Mouse (Mus musculus): ENCODE data around the gene Dram1. TPM values are rescaled to one million over a fixed set of nuclear protein-coding genes. Genes with fewer than 3 reads are reported as not detected.
A peak's percentile ranks its signal among the peaks of the same experiment; 100 is the strongest.
"Not testable (repeated sequence)": the region's sequence is repeated elsewhere in the genome, so short reads cannot be mapped to it uniquely, and the experiment has no call there.

Dram1 gene
- polyA plus RNA-seq, 1 experiment, result 76.0 TPM

- H3K4me3 ChIP-seq (ENCODE audit: insufficient read depth, low read length), result no peak overlapping the region
- no peak for TF ChIP-seq POLR2A (IDR thresholded peaks at IDR 0.05; ENCODE audit: borderline replicate concordance, low read depth, low read length)
- TF ChIP-seq CTCF (IDR thresholded peaks at IDR 0.05; ENCODE audit: low read depth, low read length), result no peak
- no peak overlapping the region for H3K27ac ChIP-seq (ENCODE audit: insufficient read depth, low read depth, low read length)
- H3K4me1 ChIP-seq (ENCODE audit: control insufficient read depth, insufficient read depth, low read length), result peaks cover 29% of the 10 kb centered on the region
Observed at GRCm38 (mm10) chr10:88377666-88378065, 1.2 kb downstream of the Dram1 start.

- no peak overlapping the region for H3K4me3 ChIP-seq (ENCODE audit: insufficient read depth, low read length)
- TF ChIP-seq CTCF (IDR thresholded peaks at IDR 0.05; ENCODE audit: low read depth, low read length) (peak; percentile 45), POLR2A (IDR thresholded peaks at IDR 0.05; ENCODE audit: borderline replicate concordance, low read depth, low read length) (no peak)
- H3K27ac ChIP-seq (ENCODE audit: insufficient read depth, low read depth, low read length), result no peak overlapping the region
- H3K4me1 ChIP-seq (ENCODE audit: control insufficient read depth, insufficient read depth, low read length), result peaks cover 23% of the 10 kb centered on the region
Observed at GRCm38 (mm10) chr10:88376770-88377169, 2.1 kb downstream of the Dram1 start.

GRCm38 (mm10) chr10:88374984-88375383, 3.9 kb downstream of the Dram1 start:
- Histone ChIP-seq H3K4me3 (ENCODE audit: insufficient read depth, low read length) (no peak overlapping the region), H3K4me1 (ENCODE audit: control insufficient read depth, insufficient read depth, low read length) (peaks cover 17% of the 10 kb centered on the region), H3K27ac (ENCODE audit: insufficient read depth, low read depth, low read length) (no peak overlapping the region)
- no peak for TF ChIP-seq POLR2A (IDR thresholded peaks at IDR 0.05; ENCODE audit: borderline replicate concordance, low read depth, low read length)
- TF ChIP-seq CTCF (IDR thresholded peaks at IDR 0.05; ENCODE audit: low read depth, low read length), result no peak

- not testable (repeated sequence) for H3K4me3 ChIP-seq (ENCODE audit: insufficient read depth, low read length)
- Histone ChIP-seq H3K27ac (ENCODE audit: insufficient read depth, low read depth, low read length) (peak overlapping the region; percentile 19; the same call in 1 of the 2 replicates), H3K4me1 (ENCODE audit: control insufficient read depth, insufficient read depth, low read length) (peaks cover 29% of the 10 kb centered on the region)
Observed at GRCm38 (mm10) chr10:88372945-88373344, 5.9 kb downstream of the Dram1 start.

DNA sequence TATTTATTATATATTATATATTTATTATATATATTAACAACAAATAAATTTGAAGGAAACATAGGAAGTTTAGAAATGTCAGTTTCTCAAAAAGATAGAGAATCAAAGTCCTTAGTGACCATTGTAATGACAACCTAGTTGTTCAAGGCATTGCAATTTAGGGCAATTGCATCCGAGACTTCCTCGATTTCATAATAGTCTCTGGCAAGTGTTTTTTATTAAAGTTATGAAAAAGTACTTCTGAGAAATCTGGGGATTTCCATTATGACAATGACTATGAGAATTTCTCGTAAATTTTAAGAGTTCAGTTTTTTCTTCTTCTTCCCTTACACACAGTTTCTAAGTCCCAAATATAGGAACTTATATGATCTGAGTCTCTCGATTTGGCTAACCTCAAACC, 6.4 kb downstream of the Dram1 start:
- TF ChIP-seq CTCF (IDR thresholded peaks at IDR 0.05; ENCODE audit: low read depth, low read length) (no peak), POLR2A (IDR thresholded peaks at IDR 0.05; ENCODE audit: borderline replicate concordance, low read depth, low read length) (no peak)
- H3K27ac ChIP-seq (ENCODE audit: insufficient read depth, low read depth, low read length), result no peak overlapping the region
- H3K4me1 ChIP-seq (ENCODE audit: control insufficient read depth, insufficient read depth, low read length), result peaks cover 29% of the 10 kb centered on the region
- H3K4me3 ChIP-seq (ENCODE audit: insufficient read depth, low read length), result no peak overlapping the region

GRCm38 (mm10) chr10:88371793-88372192, 7.1 kb downstream of the Dram1 start:
- Histone ChIP-seq H3K27ac (ENCODE audit: insufficient read depth, low read depth, low read length) (no peak overlapping the region), H3K4me3 (ENCODE audit: insufficient read depth, low read length) (no peak overlapping the region), H3K4me1 (ENCODE audit: control insufficient read depth, insufficient read depth, low read length) (peaks cover 29% of the 10 kb centered on the region)
- no peak for TF ChIP-seq POLR2A (IDR thresholded peaks at IDR 0.05; ENCODE audit: borderline replicate concordance, low read depth, low read length)
- TF ChIP-seq CTCF (IDR thresholded peaks at IDR 0.05; ENCODE audit: low read depth, low read length), result peak; percentile 58; the same call in 1 of the 2 replicates

DNA sequence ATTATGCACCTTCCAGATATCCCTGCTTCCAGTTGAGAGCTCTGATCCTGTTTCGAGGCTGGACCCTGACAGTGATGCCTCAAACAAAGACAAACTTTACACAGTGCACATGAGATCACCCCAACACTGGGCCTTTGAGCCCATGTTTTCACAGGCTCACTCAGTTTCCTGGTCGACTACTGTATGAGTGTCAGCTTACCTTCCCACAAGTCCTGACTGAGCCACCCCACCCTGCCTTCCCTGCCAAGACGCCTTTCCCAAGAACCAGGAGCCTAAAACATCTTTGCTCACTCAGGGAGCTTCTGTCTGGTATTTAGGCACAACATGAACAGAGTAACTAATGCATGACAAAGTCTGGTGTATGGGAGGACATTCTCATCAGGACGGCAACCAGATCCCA, 9.6 kb downstream of the Dram1 start:
- no peak overlapping the region for H3K4me3 ChIP-seq (ENCODE audit: insufficient read depth, low read length)
- H3K27ac ChIP-seq (ENCODE audit: insufficient read depth, low read depth, low read length), result no peak overlapping the region
- TF ChIP-seq POLR2A (IDR thresholded peaks at IDR 0.05; ENCODE audit: borderline replicate concordance, low read depth, low read length), result no peak
- TF ChIP-seq CTCF (IDR thresholded peaks at IDR 0.05; ENCODE audit: low read depth, low read length), result no peak
- peaks cover 25% of the 10 kb centered on the region for H3K4me1 ChIP-seq (ENCODE audit: control insufficient read depth, insufficient read depth, low read length)

DNA sequence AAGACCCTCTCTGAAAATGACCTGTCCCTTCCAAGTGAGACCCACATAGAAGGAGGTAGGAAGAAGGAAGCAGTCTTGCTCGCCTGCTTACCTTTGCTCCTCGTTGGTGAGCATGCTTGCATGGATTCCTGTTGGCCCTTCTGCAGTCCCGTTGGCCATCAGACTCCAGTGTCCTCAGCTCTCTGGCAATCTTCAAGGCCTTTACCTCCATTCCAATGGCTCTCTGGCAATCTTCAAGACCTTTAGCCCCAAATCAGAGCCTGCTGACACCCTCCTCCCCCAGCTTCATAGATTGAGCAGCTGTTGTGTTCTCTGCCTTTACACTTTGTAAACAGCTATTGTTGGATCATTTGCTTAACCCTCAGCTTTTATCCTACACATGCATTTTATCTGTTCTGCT, 14.7 kb downstream of the Dram1 start:
- Histone ChIP-seq H3K4me3 (ENCODE audit: insufficient read depth, low read length) (no peak overlapping the region), H3K4me1 (ENCODE audit: control insufficient read depth, insufficient read depth, low read length) (peaks cover 5% of the 10 kb centered on the region), H3K27ac (ENCODE audit: insufficient read depth, low read depth, low read length) (no peak overlapping the region)
- TF ChIP-seq POLR2A (IDR thresholded peaks at IDR 0.05; ENCODE audit: borderline replicate concordance, low read depth, low read length) (no peak), CTCF (IDR thresholded peaks at IDR 0.05; ENCODE audit: low read depth, low read length) (no peak)

GRCm38 (mm10) chr10:88362218-88362617, 16.7 kb downstream of the Dram1 start:
- Histone ChIP-seq H3K4me3 (ENCODE audit: insufficient read depth, low read length) (no peak overlapping the region), H3K4me1 (ENCODE audit: control insufficient read depth, insufficient read depth, low read length) (no peaks in the 10 kb centered on the region), H3K27ac (ENCODE audit: insufficient read depth, low read depth, low read length) (no peak overlapping the region)
- TF ChIP-seq POLR2A (IDR thresholded peaks at IDR 0.05; ENCODE audit: borderline replicate concordance, low read depth, low read length) (no peak), CTCF (IDR thresholded peaks at IDR 0.05; ENCODE audit: low read depth, low read length) (no peak)

GRCm38 (mm10) chr10:88356983-88357559, 21.8 kb downstream of the Dram1 start:
- peaks cover 22% of the 10 kb centered on the region for H3K4me1 ChIP-seq (ENCODE audit: control insufficient read depth, insufficient read depth, low read length)
- peak overlapping the region; percentile 20 for H3K27ac ChIP-seq (ENCODE audit: insufficient read depth, low read depth, low read length)
- H3K4me3 ChIP-seq (ENCODE audit: insufficient read depth, low read length), result peak overlapping the region; percentile 78
- no peak for TF ChIP-seq CTCF (IDR thresholded peaks at IDR 0.05; ENCODE audit: low read depth, low read length)
- TF ChIP-seq POLR2A (IDR thresholded peaks at IDR 0.05; ENCODE audit: borderline replicate concordance, low read depth, low read length), result no peak
